Mouse (Mus musculus): ENCODE results near the gene Nos2. TPM values are rescaled to one million over a fixed set of nuclear protein-coding genes. Genes with fewer than 3 reads are reported as not detected.

The Nos2 gene
- polyA plus RNA-seq, 1 experiment from 2014 or later: 5.3 TPM

- TF ChIP-seq CTCF (IDR thresholded peaks at IDR 0.05) (no peak), EP300 (IDR thresholded peaks at IDR 0.05) (no peak)
- WGBS: 89% methylated on average over 4 of the region's 4 CpGs
These were observed 31.4 kb upstream of the Nos2 start for GRCm38 (mm10) chr11:78889156-78889555.

GRCm38 (mm10) chr11:78896357-78897123 lies 24.0 kb upstream of the Nos2 start:
- H3K4me3 ChIP-seq (ENCODE audit: low read depth, low read length): no peak overlapping the region
- no peaks in the 10 kb centered on the region for H3K4me1 ChIP-seq (ENCODE audit: insufficient read depth, low read depth, low read length)
- TF ChIP-seq CTCF (IDR thresholded peaks at IDR 0.05) (peak; percentile 83), EP300 (IDR thresholded peaks at IDR 0.05) (no peak)
- no peaks in the 10 kb centered on the region for H3K9me3 ChIP-seq (ENCODE audit: low read length)
- DNase-seq (ENCODE audit: low spot score) (peak; percentile 17), ATAC-seq (no peak)
- no peak overlapping the region for H3K27ac ChIP-seq (ENCODE audit: low read length)
- no peaks in the 10 kb centered on the region for H3K27me3 ChIP-seq (replicated peaks; ENCODE audit: insufficient read depth, low read length)
- no peak overlapping the region for H3K4me2 ChIP-seq (replicated peaks; ENCODE audit: low read depth, low read length)
- no peak overlapping the region for H3K9ac ChIP-seq (replicated peaks; ENCODE audit: low read depth)
- H3K36me3 ChIP-seq (ENCODE audit: insufficient read depth, low read length): no peaks in the 10 kb centered on the region
- WGBS: 65% methylated on average over 7 of the region's 7 CpGs

More at GRCm38 (mm10) chr11:78889156-78889555, 31.4 kb upstream of the Nos2 start:
- no peak overlapping the region for H3K4me3 ChIP-seq (ENCODE audit: low read depth, low read length)
- no peaks in the 10 kb centered on the region for H3K9me3 ChIP-seq (ENCODE audit: low read length)
- no peak for DNase-seq (ENCODE audit: low spot score)
- ATAC-seq: no peak
- H3K27ac ChIP-seq (ENCODE audit: low read length): no peak overlapping the region
- peaks cover 5% of the 10 kb centered on the region; the same call in 1 of the 2 replicates for H3K4me1 ChIP-seq (ENCODE audit: insufficient read depth, low read depth, low read length)
- H3K36me3 ChIP-seq (ENCODE audit: insufficient read depth, low read length): no peaks in the 10 kb centered on the region
- no peaks in the 10 kb centered on the region for H3K27me3 ChIP-seq (replicated peaks; ENCODE audit: insufficient read depth, low read length)
- no peak overlapping the region for H3K9ac ChIP-seq (replicated peaks; ENCODE audit: low read depth)
- H3K4me2 ChIP-seq (replicated peaks; ENCODE audit: low read depth, low read length): no peak overlapping the region

GRCm38 (mm10) chr11:78915473-78915872 lies 5.1 kb upstream of the Nos2 start:
- WGBS: 67% methylated on average over 6 of the region's 6 CpGs

GRCm38 (mm10) chr11:78916410-78916809 lies 4.2 kb upstream of the Nos2 start:
- WGBS: 64% methylated on average over 1 of the region's 1 CpGs
- DNase-seq (ENCODE audit: low spot score) (peak; percentile 53), ATAC-seq (no peak)
- Histone ChIP-seq H3K27ac (ENCODE audit: low read length) (no peak overlapping the region), H3K4me3 (ENCODE audit: low read depth, low read length) (no peak overlapping the region), H3K4me2 (replicated peaks; ENCODE audit: low read depth, low read length) (no peak overlapping the region), H3K9ac (replicated peaks; ENCODE audit: low read depth) (no peak overlapping the region), H3K27me3 (replicated peaks; ENCODE audit: insufficient read depth, low read length) (no peaks in the 10 kb centered on the region), H3K9me3 (ENCODE audit: low read length) (no peaks in the 10 kb centered on the region), H3K4me1 (ENCODE audit: insufficient read depth, low read depth, low read length) (no peaks in the 10 kb centered on the region), H3K36me3 (ENCODE audit: insufficient read depth, low read length) (no peaks in the 10 kb centered on the region)
- TF ChIP-seq CTCF (IDR thresholded peaks at IDR 0.05): no peak
- no peak for TF ChIP-seq EP300 (IDR thresholded peaks at IDR 0.05)

More at GRCm38 (mm10) chr11:78915473-78915872, 5.1 kb upstream of the Nos2 start:
- no peak overlapping the region for H3K27ac ChIP-seq (ENCODE audit: low read length)
- H3K4me3 ChIP-seq (ENCODE audit: low read depth, low read length): no peak overlapping the region
- H3K9ac ChIP-seq (replicated peaks; ENCODE audit: low read depth): no peak overlapping the region
- DNase-seq (ENCODE audit: low spot score): no peak
- no peaks in the 10 kb centered on the region for H3K9me3 ChIP-seq (ENCODE audit: low read length)
- ATAC-seq: no peak
- TF ChIP-seq EP300 (IDR thresholded peaks at IDR 0.05): no peak
- no peaks in the 10 kb centered on the region for H3K36me3 ChIP-seq (ENCODE audit: insufficient read depth, low read length)
- no peaks in the 10 kb centered on the region for H3K27me3 ChIP-seq (replicated peaks; ENCODE audit: insufficient read depth, low read length)
- no peaks in the 10 kb centered on the region for H3K4me1 ChIP-seq (ENCODE audit: insufficient read depth, low read depth, low read length)
- H3K4me2 ChIP-seq (replicated peaks; ENCODE audit: low read depth, low read length): no peak overlapping the region

- DNase-seq (ENCODE audit: low spot score) (no peak), ATAC-seq (no peak)
- no peak overlapping the region for H3K27ac ChIP-seq (ENCODE audit: low read length)
- no peak overlapping the region for H3K9ac ChIP-seq (replicated peaks; ENCODE audit: low read depth)
- H3K4me3 ChIP-seq (ENCODE audit: low read depth, low read length): no peak overlapping the region
- peaks cover 2% of the 10 kb centered on the region; the same call in 1 of the 2 replicates for H3K4me1 ChIP-seq (ENCODE audit: insufficient read depth, low read depth, low read length)
- TF ChIP-seq CTCF (IDR thresholded peaks at IDR 0.05) (no peak), EP300 (IDR thresholded peaks at IDR 0.05) (no peak)
- peaks cover 8% of the 10 kb centered on the region; the same call in 1 of the 2 replicates for H3K27me3 ChIP-seq (replicated peaks; ENCODE audit: insufficient read depth, low read length)
- H3K4me2 ChIP-seq (replicated peaks; ENCODE audit: low read depth, low read length): no peak overlapping the region
- H3K36me3 ChIP-seq (ENCODE audit: insufficient read depth, low read length): no peaks in the 10 kb centered on the region
- H3K9me3 ChIP-seq (ENCODE audit: low read length): no peaks in the 10 kb centered on the region
- WGBS: 47% methylated on average over 4 of the region's 4 CpGs
These were observed 842 bp upstream of the Nos2 start for GRCm38 (mm10) chr11:78919745-78920144.

- DNase-seq (ENCODE audit: low spot score): peak; percentile 79
These were observed 2.3 kb downstream of the Nos2 start for GRCm38 (mm10) chr11:78922678-78923407.

More at GRCm38 (mm10) chr11:78922678-78923407, 2.3 kb downstream of the Nos2 start:
- H3K36me3 ChIP-seq (ENCODE audit: insufficient read depth, low read length): no peaks in the 10 kb centered on the region
- H3K9ac ChIP-seq (replicated peaks; ENCODE audit: low read depth): no peak overlapping the region
- no peaks in the 10 kb centered on the region for H3K9me3 ChIP-seq (ENCODE audit: low read length)
- peak; percentile 43; the same call in 1 of the 2 replicates for ATAC-seq
- peaks cover 28% of the 10 kb centered on the region; the same call in 1 of the 2 replicates for H3K27me3 ChIP-seq (replicated peaks; ENCODE audit: insufficient read depth, low read length)
- WGBS: 38% methylated on average over 8 of the region's 8 CpGs
- H3K4me1 ChIP-seq (ENCODE audit: insufficient read depth, low read depth, low read length): peaks cover 7% of the 10 kb centered on the region; the same call in 1 of the 2 replicates
- H3K4me2 ChIP-seq (replicated peaks; ENCODE audit: low read depth, low read length): no peak overlapping the region
- peak; percentile 93 for TF ChIP-seq CTCF (IDR thresholded peaks at IDR 0.05)
- TF ChIP-seq EP300 (IDR thresholded peaks at IDR 0.05): no peak
- no peak overlapping the region for H3K27ac ChIP-seq (ENCODE audit: low read length)
- H3K4me3 ChIP-seq (ENCODE audit: low read depth, low read length): no peak overlapping the region
